Mouse (Mus musculus) midbrain, embryonic 13.5 days (tissue): ENCODE results near the gene Agps. TPM values are rescaled to one million over a fixed set of nuclear protein-coding genes. Genes with fewer than 3 reads are reported as not detected.
"Not testable (repeated sequence)": the region's sequence is repeated elsewhere in the genome, so short reads cannot be mapped to it uniquely, and the experiment has no call there.

Experiments
- ATAC-seq: fragments of 200-750 bp; cut with Nextera tagmentation; 2 replicates; pipeline ENCODE4 v1.8.0; 2017; ENCODE audit warnings: mild to moderate bottlenecking, moderate TSS enrichment, moderate library complexity
- H3K27ac ChIP-seq: fragments of 300-500 bp; sonication (generic); 2 replicates; pipeline ENCODE4 v1.5.1; 2015; ENCODE audit warnings: inconsistent platforms, mild to moderate bottlenecking, moderate library complexity
- H3K27me3 ChIP-seq: fragments of 300-500 bp; sonication (generic); 2 replicates; pipeline ENCODE4 v1.6.1; 2015; ENCODE audit warnings: mild to moderate bottlenecking, inconsistent platforms
- H3K36me3 ChIP-seq: fragments of 300-500 bp; sonication (generic); 2 replicates; pipeline ENCODE4 v1.6.1; 2015; ENCODE audit warnings: mild to moderate bottlenecking, inconsistent platforms
- H3K4me1 ChIP-seq: fragments of 300-500 bp; sonication (generic); replicated peaks from 2 replicates; pipeline ENCODE4 v1.6.1; 2015; ENCODE audit warnings: inconsistent platforms
- H3K4me2 ChIP-seq: fragments of 300-500 bp; sonication (generic); replicated peaks from 2 replicates; pipeline ENCODE4 v1.6.1; 2015; ENCODE audit warnings: moderate library complexity, mild to moderate bottlenecking, inconsistent platforms
- H3K4me3 ChIP-seq: fragments of 300-500 bp; sonication (generic); replicated peaks from 2 replicates; pipeline ENCODE4 v1.5.1; 2015; ENCODE audit warnings: mild to moderate bottlenecking, inconsistent platforms
- H3K9ac ChIP-seq: fragments of 300-500 bp; sonication (generic); replicated peaks from 2 replicates; pipeline ENCODE4 v1.6.1; 2015; ENCODE audit warnings: mild to moderate bottlenecking, inconsistent platforms
- H3K9me3 ChIP-seq: fragments of 300-500 bp; sonication (generic); 2 replicates; pipeline ENCODE4 v1.6.1; 2016; ENCODE audit warnings: mild to moderate bottlenecking, inconsistent platforms
- WGBS: fragments of 180-500 bp; shearing (Covaris S2); methylation state at CpG from one replicate; pipeline ENCODE4 v1.1.7; 2015; 5-methylcytosine and 5-hydroxymethylcytosine counted together
- polyA plus RNA-seq: library from polyadenylated mRNA; unstranded; fragments of >200 nt; fragmentation: Nextera tagmentation; extraction: Ambion mirVana; gene quantifications from 2 replicates; pipeline ENCODE4 v1.2.1, GENCODE M21; 2015

The Agps gene
- polyA plus RNA-seq, 1 experiment from 2014 or later, result 31.5 TPM

- ATAC-seq, result peak; percentile 63
Observed at GRCm38 (mm10) chr2:75964512-75964911, 132.5 kb downstream of the Agps start.

DNA sequence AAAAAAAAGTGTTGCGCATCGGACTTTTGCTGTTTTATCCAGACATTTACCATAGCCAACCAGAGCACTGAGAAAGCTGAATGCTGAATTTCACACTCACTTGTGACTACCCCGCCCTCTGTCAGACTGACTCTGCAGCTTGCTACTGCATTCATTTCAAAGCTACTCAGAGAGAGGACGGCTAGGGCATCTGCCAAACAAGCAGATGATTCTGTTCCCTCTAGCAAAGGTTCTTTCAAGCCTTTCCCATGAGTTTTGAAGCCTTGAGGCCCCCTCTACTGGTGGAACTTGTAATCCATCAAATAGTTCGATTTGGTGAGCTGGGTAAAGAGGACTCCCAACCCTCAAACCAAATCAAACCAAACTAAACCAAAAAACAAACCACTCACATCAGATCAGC is 133.0 kb downstream of the Agps start:
- Histone ChIP-seq H3K4me3 (no peak overlapping the region), H3K36me3 (no peaks in the 10 kb centered on the region), H3K4me1 (peaks cover 31% of the 10 kb centered on the region), H3K9ac (no peak overlapping the region), H3K27me3 (no peaks in the 10 kb centered on the region), H3K27ac (0 out of 2 replicates have a peak overlapping the region, but pooled peaks have one; percentile 17), H3K4me2 (peak overlapping the region; percentile 19), H3K9me3 (no peaks in the 10 kb centered on the region)
- peak; percentile 66 for ATAC-seq
- 26% methylated on average over 5 of the region's 5 CpGs for WGBS

More at GRCm38 (mm10) chr2:75964512-75964911, 132.5 kb downstream of the Agps start:
- no peak overlapping the region for H3K4me3 ChIP-seq
- H3K4me1 ChIP-seq, result peaks cover 36% of the 10 kb centered on the region
- no peaks in the 10 kb centered on the region for H3K36me3 ChIP-seq
- no peak overlapping the region for H3K9ac ChIP-seq
- H3K27me3 ChIP-seq, result no peaks in the 10 kb centered on the region
- WGBS, result 13% methylated on average over 14 of the region's 14 CpGs
- H3K4me2 ChIP-seq, result peak overlapping the region; percentile 19
- H3K27ac ChIP-seq, result no peak overlapping the region
- no peaks in the 10 kb centered on the region for H3K9me3 ChIP-seq

DNA sequence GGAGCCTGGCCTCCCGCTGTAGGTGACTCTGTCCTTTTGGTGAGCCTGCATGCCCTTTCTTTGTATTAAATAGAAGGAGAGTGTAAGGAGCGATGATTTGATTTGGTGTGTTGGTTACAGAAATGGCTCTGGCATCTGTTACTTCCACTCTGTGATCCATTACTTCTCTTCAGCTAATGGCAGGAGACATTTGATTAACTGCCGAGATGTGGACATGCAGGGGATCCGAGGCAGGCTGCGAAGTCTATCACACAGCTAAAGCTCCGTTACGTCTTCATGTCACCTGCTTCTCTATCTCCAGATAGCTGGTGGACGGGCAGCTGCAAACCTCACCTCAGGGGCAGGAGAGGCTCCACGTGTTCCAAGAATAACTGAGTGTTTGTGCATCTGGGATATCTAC is 142.2 kb downstream of the Agps start:
- Histone ChIP-seq H3K27me3 (no peaks in the 10 kb centered on the region), H3K4me2 (no peak overlapping the region), H3K36me3 (no peaks in the 10 kb centered on the region), H3K27ac (no peak overlapping the region), H3K4me1 (no peaks in the 10 kb centered on the region), H3K4me3 (no peak overlapping the region), H3K9ac (no peak overlapping the region), H3K9me3 (no peaks in the 10 kb centered on the region)
- no peak for ATAC-seq
- 75% methylated on average over 9 of the region's 9 CpGs for WGBS

DNA sequence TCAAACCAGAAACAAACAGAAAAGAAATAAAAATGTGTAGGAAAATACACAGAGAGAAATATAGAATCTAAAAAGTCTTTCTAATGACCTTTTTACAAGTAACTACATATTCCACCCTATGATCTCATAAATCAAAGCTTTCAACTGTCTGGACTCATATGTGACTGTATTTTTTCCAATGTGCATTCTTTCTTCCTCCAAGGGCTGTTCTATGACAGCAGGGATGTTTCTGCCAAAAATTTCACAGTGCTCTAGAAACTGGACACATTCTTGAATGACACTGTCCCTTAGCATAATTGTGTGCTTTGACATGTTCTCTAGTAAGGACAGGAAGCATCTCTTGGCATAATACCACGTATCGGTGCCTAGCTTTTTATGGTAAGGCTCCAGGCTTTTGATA is 144.1 kb downstream of the Agps start:
- H3K27ac ChIP-seq, H3K4me3 ChIP-seq, H3K9ac ChIP-seq, H3K4me2 ChIP-seq, H3K27me3 ChIP-seq, ATAC-seq, H3K4me1 ChIP-seq, H3K36me3 ChIP-seq, H3K9me3 ChIP-seq: not testable (repeated sequence)
- 95% methylated on average over 2 of the region's 2 CpGs for WGBS

GRCm38 (mm10) chr2:75977752-75978368 is 145.9 kb downstream of the Agps start, which contains the start of gene Ttc30a2:
Gene Ttc30a2, minus strand, starts transcription at chr2:75978170.
- 0 out of 2 replicates have a peak within 1 kb of the TSS, but pooled peaks have one; percentile 19 for H3K4me2 ChIP-seq
- H3K36me3 ChIP-seq, H3K27ac ChIP-seq, H3K4me1 ChIP-seq, H3K9me3 ChIP-seq, H3K9ac ChIP-seq, H3K27me3 ChIP-seq, H3K4me3 ChIP-seq: not testable (repeated sequence)
- ATAC-seq, result peak; percentile 34; the same call in 1 of the 2 replicates
- 28% methylated on average over 19 of the region's 24 CpGs for WGBS

Other genes starting within 250 kb of the Agps start
- gene Hnrnpa3, start 172.9 kb upstream of the Agps start, polyA plus RNA-seq, result 279 and 291 TPM in 2 replicates
- gene Nfe2l2, start 127.5 kb upstream of the Agps start, polyA plus RNA-seq, result 10.5 and 11.1 TPM in 2 replicates
- 15.3 and 15.7 TPM in 2 replicates for gene Ttc30b, start 106.4 kb downstream of the Agps start, polyA plus RNA-seq
- gene Ttc30a2, start 146.0 kb downstream of the Agps start, polyA plus RNA-seq, result 1.1 and 1.6 TPM in 2 replicates
- 8.5 TPM in 2 replicates for gene Ttc30a1, start 149.8 kb downstream of the Agps start, polyA plus RNA-seq